Comparison of ENCODE assay signal across 12 mouse cellular contexts in the genomic region with DNA sequence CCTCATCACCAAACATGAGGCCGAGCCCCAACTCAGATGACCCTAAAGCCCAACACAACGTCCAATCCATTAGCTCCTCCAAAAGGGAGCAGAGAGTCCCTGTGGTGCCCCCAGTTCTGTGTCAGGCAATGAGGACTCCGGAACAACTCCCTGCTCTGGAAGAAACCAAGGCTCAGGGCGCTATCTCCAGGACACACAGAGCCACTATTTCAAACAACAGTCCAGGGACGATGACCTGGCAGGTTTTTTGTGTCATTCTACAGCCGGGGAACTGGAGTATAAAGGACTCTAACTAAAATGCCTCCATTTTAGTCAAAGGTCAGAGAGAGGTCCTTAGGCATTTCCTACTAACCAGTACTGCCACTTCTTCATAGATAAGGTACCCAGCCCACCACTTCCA. TPM values are rescaled to one million over a fixed set of nuclear protein-coding genes. Genes with fewer than 3 reads are reported as not detected.
DNase-seq lines count a peak whose midpoint lies in the region; ATAC-seq and TF ChIP-seq lines count a peak whose summit lies in the region.
"Had no signal": no experiment of that assay in that cellular context is flagged by ENCODE, and none has a peak within 500 bp of the region (broad histone marks: within the 10 kb centered on the region; RNA-seq: fewer than 3 reads in every experiment).

No protein-coding gene starts in this region.

- no peak overlapping the region for H3K4me3 ChIP-seq in kidney, embryonic 16.5 days (ENCODE audit: low read length)
- H3K4me3 ChIP-seq in erythroblast, embryonic 14.5 days (replicated peaks), result peak overlapping the region; percentile 58
- peak overlapping the region; percentile 2 for H3K4me3 ChIP-seq in liver, postnatal 0 days (ENCODE audit: low read depth, low read length)
- H3K4me3 ChIP-seq: neural tube, embryonic 13.5 days had no signal

- TF ChIP-seq CTCF in liver, postnatal 0 days (IDR thresholded peaks at IDR 0.05; ENCODE audit: low read depth), result no peak

- no peak overlapping the region for H3K4me2 ChIP-seq in kidney, embryonic 16.5 days (replicated peaks; ENCODE audit: low read depth, low read length)
- H3K4me2 ChIP-seq in liver, postnatal 0 days (ENCODE audit: low read depth, low read length), result peak overlapping the region; percentile 67
- H3K4me2 ChIP-seq: neural tube, embryonic 13.5 days had no signal

- peak; percentile 68 for DNase-seq in adrenal gland, adult 2 months
- no peak for DNase-seq in adrenal gland, postnatal 14 days
- DNase-seq in kidney, adult 18-20 months, result no peak
- DNase-seq in liver, postnatal 0 days, result peak; percentile 49
- DNase-seq in cerebellum, adult 18-20 months, result no peak
- no peak for DNase-seq in layer of hippocampus, postnatal 36 days
- DNase-seq: embryo, embryonic 11 days; right cerebral cortex, postnatal 25 days had no signal

- 58% methylated on average over 6 of the region's 6 CpGs for WGBS in kidney, embryonic 16.5 days
- 26% methylated on average over 6 of the region's 6 CpGs for WGBS in liver, postnatal 0 days (ENCODE audit: insufficient replicate concordance)

- no peak for ATAC-seq in kidney, embryonic 16.5 days (ENCODE audit: low FRiP score, low TSS enrichment)
- peak; percentile 43 for ATAC-seq in liver, postnatal 0 days
- ATAC-seq: hindbrain, embryonic 16.5 days had no signal

- no peak for TF ChIP-seq EP300 in liver, postnatal 0 days (IDR thresholded peaks at IDR 0.05; ENCODE audit: low read depth)

- H3K9ac ChIP-seq in kidney, embryonic 16.5 days (replicated peaks; ENCODE audit: low read length), result no peak overlapping the region
- peak overlapping the region; percentile 62 for H3K9ac ChIP-seq in liver, postnatal 0 days (replicated peaks)
- H3K9ac ChIP-seq: neural tube, embryonic 13.5 days had no signal

- H3K4me1 ChIP-seq in kidney, embryonic 16.5 days (ENCODE audit: insufficient read depth, low read length), result peaks cover 68% of the 10 kb centered on the region
- peaks cover 95% of the 10 kb centered on the region for H3K4me1 ChIP-seq in erythroblast, embryonic 14.5 days (ENCODE audit: control insufficient read depth)
- H3K4me1 ChIP-seq in liver, postnatal 0 days (ENCODE audit: insufficient read depth), result peaks cover 97% of the 10 kb centered on the region

- H3K36me3 ChIP-seq in kidney, embryonic 16.5 days (ENCODE audit: insufficient read depth, low read length), result no peaks in the 10 kb centered on the region
- H3K36me3 ChIP-seq in erythroblast, embryonic 14.5 days (ENCODE audit: control insufficient read depth), result peaks cover 82% of the 10 kb centered on the region
- H3K36me3 ChIP-seq in liver, postnatal 0 days (replicated peaks; ENCODE audit: insufficient read depth, low read length), result peaks cover 7% of the 10 kb centered on the region
- H3K36me3 ChIP-seq: neural tube, embryonic 13.5 days had no signal

- no peaks in the 10 kb centered on the region for H3K27me3 ChIP-seq in kidney, embryonic 16.5 days (ENCODE audit: insufficient read depth, low read length)
- H3K27me3 ChIP-seq in erythroblast, embryonic 14.5 days (ENCODE audit: control insufficient read depth), result no peaks in the 10 kb centered on the region
- no peaks in the 10 kb centered on the region for H3K27me3 ChIP-seq in liver, postnatal 0 days (ENCODE audit: insufficient read depth, low read length)

- H3K27ac ChIP-seq in kidney, embryonic 16.5 days (ENCODE audit: low read length), result peak overlapping the region; percentile 78
- peak overlapping the region; percentile 93 for H3K27ac ChIP-seq in liver, postnatal 0 days (ENCODE audit: low read depth)
- H3K27ac ChIP-seq: neural tube, embryonic 13.5 days had no signal

- H3K9me3 ChIP-seq in kidney, embryonic 16.5 days (ENCODE audit: low read length), result no peaks in the 10 kb centered on the region
- no peaks in the 10 kb centered on the region for H3K9me3 ChIP-seq in erythroblast, embryonic 14.5 days (ENCODE audit: control insufficient read depth, low read length)
- H3K9me3 ChIP-seq in liver, postnatal 0 days (ENCODE audit: low read length), result no peaks in the 10 kb centered on the region
- H3K9me3 ChIP-seq: neural tube, embryonic 13.5 days had no signal

RNA-seq across cellular contexts. Expression of gene Ldlrap1, which starts 7.5 kb away (rescaled TPM):
- 10 to 100 TPM; 42.1 to 49.3 TPM for total RNA-seq in adrenal gland, adult 2 months (2021)
- 23.0 and 28.1 TPM in 2 replicates for polyA plus RNA-seq in adrenal gland, adult 2 months (2012; rRNA removed)
- 46.4 and 53.1 TPM in 2 replicates for total RNA-seq in adrenal gland, postnatal 14 days (2021)
- 21.7 and 23.1 TPM in 2 replicates for polyA plus RNA-seq in kidney, embryonic 16.5 days (2015; fragmentation: Nextera tagmentation; extraction: Ambion mirVana)
- 3.0 and 3.8 TPM in 2 replicates for polyA plus RNA-seq in erythroblast, embryonic 14.5 days (2012)
- 14.8 and 15.4 TPM in 2 replicates for polyA plus RNA-seq in liver, postnatal 0 days (2015; fragmentation: Nextera tagmentation; extraction: Ambion mirVana)
- 1 to 10 TPM; 1.8 to 2.7 TPM for total RNA-seq in layer of hippocampus, postnatal 36 days (2021)

RNA-seq across cellular contexts. Expression of gene Man1c1, which starts 56.2 kb away (rescaled TPM):
- total RNA-seq in adrenal gland, adult 2 months (2021), result 10 to 100 TPM; 13.3 to 28.2 TPM
- polyA plus RNA-seq in adrenal gland, adult 2 months (2012; rRNA removed), result 17.0 and 17.4 TPM in 2 replicates
- total RNA-seq in adrenal gland, postnatal 14 days (2021), result 19.6 and 21.5 TPM in 2 replicates
- 3.5 and 3.7 TPM in 2 replicates for polyA plus RNA-seq in kidney, embryonic 16.5 days (2015; fragmentation: Nextera tagmentation; extraction: Ambion mirVana)
- polyA plus RNA-seq in erythroblast, embryonic 14.5 days (2012), result 0.06 and 0.07 TPM in 2 replicates
- polyA plus RNA-seq in liver, postnatal 0 days (2015; fragmentation: Nextera tagmentation; extraction: Ambion mirVana), result 1.5 and 1.7 TPM in 2 replicates
- total RNA-seq in layer of hippocampus, postnatal 36 days (2021), result 10 to 100 TPM; 21.6 to 23.8 TPM

Comparison
In these comparisons a context has a peak if more than half of its experiments do, and no peak if none do; other contexts are left out.
1. DNase-seq: peak in adrenal gland, adult 2 months (single experiment) and liver, postnatal 0 days (single experiment); none in adrenal gland, postnatal 14 days (single experiment), kidney, adult 18-20 months (single experiment), cerebellum, adult 18-20 months (0 of 2) and layer of hippocampus, postnatal 36 days (0 of 2).